Mouse (Mus musculus) spleen, adult 2 months (tissue): ENCODE results near the gene 1110008P14Rik.

Experiments used
- CTCF ChIP-seq: fragments of 200-500 bp; IDR thresholded peaks from 2 replicates; pipeline ENCODE4 v1.5.1; 2011; ENCODE audit warnings: mild to moderate bottlenecking, inconsistent platforms; ENCODE audit not compliant: insufficient read depth, insufficient read length, insufficient replicate concordance; ENCODE audit errors: extremely low read depth
- POLR2A ChIP-seq: fragments of 200-500 bp; IDR thresholded peaks from 2 replicates; pipeline ENCODE4 v1.6.1; 2011; ENCODE audit warnings: low read depth, low read length, inconsistent platforms

DNA sequence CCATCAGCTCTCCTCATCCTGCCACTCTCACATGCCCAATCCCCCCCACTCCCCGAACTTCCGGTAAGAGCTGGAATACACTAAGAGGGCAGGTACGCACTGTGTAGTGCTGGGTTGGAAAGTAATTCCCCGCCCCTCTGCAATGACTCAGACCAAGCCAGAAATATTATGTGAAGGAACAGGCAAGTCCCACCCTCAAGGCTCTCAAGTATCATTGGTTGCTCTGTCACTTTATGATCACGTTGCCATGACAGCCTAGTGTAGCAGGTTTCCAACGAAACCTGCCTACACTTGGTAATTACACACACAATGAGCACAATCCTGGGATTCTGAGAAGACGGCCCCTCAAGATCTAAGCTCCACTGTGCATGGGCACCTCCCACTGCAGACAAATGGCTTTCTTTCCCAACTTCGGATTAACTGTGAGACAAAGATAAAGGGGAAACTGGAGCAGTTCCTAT is 46.6 kb upstream of the 1110008P14Rik start:
- TF ChIP-seq CTCF (no peak), POLR2A (no peak)
